Mouse (Mus musculus) cerebellum, postnatal 14 days (tissue): ENCODE results near the gene Zc3hav1.
"Not testable (repeated sequence)": the region's sequence is repeated elsewhere in the genome, so short reads cannot be mapped to it uniquely, and the experiment has no call there.

Source experiments
- DNase-seq, 2 experiments: peaks; one replicate each; pipeline ENCODE4 v3.0.0; 2021; ENCODE audit warnings: mixed read lengths in 2 of 2

Gene Zc3hav1

DNA sequence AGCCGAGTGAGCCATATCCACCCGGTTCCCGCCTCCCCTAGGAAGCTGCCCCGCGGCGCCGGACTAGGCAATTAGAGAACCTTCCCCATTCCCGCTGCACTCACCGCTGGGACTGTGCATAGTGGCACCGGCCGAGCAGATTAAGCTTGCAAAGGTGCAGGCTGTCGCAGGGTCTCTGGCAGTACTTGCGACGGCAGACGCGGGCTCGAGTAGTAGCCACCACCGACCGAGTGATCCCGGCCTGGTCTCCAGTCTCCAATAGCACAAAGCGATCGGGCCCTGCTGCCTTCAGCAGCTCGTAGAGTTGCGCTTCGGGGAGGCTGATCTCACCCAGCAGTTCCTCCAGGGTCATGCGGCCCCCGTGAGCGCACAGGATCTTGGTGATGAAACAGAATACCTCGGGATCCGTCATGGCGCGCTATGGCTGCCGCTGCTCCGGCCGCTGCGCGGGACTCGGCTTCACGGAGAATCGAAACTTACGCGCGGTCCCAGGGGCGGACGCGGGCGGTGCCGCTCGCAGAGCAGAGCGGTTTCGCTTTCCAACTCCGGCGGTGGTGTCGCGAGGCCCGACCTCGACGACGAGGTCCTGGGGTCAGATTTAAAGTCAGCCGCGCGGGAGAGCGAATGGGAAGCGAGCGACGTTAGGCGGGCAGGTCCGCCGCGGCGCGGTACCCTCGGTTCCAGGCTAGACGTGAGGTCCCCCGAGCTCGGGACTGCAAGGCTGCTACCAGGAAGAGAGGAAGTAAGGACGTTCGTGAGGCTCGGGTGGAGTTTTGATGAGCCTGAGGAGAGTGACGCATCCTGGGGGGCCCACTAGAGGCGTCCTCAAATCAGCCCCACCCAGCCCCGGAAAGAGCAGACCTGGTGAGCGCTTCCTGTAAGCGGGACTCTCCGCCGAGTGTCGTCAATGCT lies at the start of gene Zc3hav1:
Zc3hav1 (minus strand) TSS at position 793 of the 912 bp plus-strand sequence.
- DNase-seq = peak; percentile 23 to 24

DNA sequence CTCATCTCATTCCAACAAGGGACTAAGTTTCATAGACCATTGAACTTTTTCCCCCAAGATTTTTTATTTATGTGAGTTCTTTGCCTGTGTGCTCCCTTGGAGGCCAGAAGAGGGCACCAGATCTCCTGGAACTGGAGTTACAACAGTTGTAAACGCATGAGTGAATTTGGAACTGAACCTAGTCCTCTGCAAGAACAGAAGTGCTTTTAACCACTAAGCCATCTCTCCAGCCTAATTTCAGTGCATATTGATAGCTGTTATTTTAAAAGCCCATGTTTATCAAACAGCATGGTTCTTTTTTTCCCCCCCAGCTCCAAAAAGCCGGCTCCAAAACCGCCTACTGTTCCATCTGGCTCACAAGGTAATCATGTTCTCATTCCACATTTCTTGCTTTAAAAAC lies 35.3 kb upstream of the Zc3hav1 start:
- peak; percentile 17 to 24 for DNase-seq

DNA sequence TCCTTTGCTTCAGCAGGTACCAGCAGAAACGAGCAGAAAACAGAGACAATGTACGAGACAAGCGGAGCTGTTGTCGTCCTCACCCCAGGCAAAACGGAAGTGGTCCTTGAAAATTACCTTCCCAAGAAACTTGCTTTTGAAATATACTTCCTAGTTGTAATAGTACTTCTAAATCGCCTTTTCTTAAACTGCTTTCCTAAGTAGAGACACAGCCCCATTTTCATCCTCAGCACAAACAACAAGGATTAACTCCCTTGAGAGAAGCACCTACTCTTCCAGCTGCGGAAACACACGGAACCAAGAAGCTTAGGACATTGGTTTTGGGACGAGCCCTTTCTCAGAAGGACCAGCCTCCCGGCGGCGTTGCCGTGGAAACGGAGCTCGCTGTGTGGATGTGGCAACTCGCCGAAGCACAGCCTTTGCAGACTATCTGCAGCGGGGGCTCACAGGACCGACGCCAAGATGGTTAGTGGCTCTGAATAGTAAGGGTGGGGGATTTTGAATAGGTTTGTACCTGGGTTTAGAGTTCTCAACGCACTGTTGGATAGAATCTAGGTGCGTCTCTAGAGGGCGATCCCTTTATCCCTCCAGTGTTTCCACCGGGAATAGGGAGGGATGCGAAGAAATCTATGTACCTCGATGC lies 26.8 kb upstream of the Zc3hav1 start, which contains the start of gene Ttc26:
Ttc26 (plus strand) TSS at position 341 of the 643 bp plus-strand sequence.
- peak; percentile 93 for DNase-seq

DNA sequence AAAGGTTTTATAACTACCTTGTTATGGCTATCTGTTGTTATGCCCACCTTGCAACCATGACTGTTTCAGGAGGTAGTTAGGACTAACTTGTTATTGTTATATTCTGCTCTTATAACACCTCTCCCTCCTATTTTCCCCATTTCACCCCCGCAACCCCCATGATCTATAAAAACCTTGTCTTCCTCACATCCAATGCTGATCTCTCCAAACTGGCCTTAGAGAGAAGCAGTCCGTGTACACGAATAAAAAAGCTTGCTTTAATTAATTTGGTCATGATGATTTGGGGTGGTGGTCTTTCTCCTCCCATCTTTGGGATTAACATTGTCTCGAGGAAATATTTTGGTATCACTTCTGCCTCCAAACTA lies 26.3 kb upstream of the Zc3hav1 start:
- peak in 1 of 2 experiments; percentile 2 for DNase-seq

DNA sequence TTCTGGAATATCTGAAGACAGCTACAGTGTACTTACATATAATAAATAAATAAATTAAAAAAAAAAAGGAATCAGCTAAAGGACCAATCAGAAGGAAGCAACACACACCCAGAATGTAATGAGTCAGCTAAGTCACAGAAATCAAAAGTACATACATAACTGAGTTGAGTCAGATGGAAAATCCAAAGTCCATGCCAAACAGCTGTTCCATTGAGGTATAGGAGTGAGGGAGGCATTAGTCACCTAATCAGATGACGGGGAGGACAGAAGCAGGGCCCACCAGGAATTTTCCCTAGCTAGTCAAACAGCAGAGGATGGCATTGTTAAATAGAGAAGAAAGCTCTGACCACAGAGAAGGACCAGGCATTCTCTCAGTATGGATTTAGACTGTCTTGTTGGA lies 19.9 kb upstream of the Zc3hav1 start:
- no peak for DNase-seq

DNA sequence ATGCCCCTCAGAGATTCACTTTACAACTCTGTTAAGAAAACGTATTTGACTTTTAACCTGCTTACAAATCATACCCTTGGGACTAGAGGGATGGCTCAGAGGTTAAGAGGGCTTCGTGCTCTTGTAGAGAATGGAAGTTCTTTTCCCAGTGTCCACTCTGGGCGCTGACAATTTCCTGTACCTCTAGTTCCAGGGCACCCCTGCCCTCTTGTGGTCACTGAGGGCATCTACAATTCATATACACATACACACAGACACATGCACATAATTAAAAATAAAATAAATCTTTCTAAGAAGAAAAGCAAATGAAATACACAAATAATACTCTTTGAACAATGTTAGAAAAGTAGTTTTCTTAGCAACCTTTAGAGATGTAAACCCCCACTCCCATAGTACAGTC lies 15.5 kb upstream of the Zc3hav1 start:
- no peak for DNase-seq

DNA sequence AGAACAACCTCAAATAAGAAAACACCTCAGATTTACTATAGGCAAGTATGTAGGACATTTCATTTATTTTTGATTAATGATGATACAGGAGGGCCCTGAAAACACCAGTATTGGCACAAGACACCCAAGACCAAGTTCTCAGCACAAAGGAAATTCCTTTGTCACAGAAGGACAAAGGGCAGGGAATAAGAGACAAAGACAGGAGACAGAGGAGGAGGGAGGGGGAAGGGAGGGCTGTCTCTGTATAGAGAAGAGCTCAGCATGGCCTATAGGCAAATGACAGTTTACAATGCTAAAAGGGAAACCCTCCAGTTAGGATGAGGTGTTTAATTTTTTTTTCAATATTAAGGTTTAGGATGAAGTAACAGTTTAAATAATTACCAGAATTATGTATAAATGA lies 9.7 kb upstream of the Zc3hav1 start:
- DNase-seq = no peak

DNA sequence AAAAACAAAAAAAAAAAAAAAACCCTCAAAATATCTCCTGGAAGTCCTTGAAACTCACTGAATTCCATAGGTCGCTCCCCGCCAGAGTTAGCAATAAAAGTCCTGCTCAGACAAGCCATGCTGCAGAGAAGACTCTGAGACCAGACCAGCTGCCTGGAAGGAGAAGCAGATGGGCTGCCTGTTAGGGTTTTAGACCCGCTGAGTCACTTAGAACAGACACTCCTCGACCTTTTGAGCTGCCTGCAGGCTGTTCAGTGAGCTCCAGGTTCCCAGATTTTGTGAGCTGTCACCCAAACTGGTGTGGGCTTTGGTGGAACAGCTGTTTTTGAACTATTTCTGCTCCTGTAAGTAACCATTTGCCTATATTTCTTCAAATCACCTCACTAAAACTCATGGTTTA lies 9.0 kb upstream of the Zc3hav1 start:
- no peak for DNase-seq

DNA sequence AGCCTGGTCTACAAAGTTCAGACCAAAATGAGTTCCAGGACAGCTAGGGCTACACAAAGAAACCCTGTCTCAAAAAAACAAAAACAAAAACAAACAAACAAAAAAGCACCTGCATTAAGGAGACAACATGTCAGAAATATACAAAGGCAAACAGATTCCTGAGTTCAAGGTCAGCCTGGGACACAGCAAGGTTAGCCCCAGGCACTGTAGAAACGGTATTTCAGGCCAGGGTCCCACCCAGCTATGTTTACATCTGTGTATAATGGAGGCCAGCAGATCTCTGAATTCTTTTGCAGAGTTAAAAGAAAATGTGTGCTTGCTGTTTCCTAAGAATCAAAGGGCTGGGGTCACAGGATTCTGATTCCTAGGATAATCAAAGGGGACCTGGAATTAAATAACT lies 7.5 kb upstream of the Zc3hav1 start:
- no peak for DNase-seq

DNA sequence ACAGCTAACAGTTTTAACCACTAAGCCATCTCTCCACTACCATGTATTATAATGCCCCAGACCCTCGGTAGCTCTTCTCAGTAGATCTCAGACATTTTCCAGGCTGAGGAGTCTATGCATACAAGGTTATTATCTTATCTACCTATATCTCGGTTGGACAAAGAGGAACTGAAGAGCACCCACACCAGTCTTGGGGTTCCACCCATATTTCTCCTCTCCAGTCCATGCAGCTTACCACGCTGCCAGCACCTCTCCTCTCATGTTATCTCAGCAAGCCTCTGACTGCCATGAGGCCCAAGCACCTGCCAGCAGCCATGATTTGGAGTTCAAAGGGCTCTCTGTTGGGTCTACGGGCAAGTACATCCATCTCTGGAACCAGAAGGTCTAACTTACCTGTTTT lies 6.7 kb upstream of the Zc3hav1 start:
- DNase-seq = no peak

DNA sequence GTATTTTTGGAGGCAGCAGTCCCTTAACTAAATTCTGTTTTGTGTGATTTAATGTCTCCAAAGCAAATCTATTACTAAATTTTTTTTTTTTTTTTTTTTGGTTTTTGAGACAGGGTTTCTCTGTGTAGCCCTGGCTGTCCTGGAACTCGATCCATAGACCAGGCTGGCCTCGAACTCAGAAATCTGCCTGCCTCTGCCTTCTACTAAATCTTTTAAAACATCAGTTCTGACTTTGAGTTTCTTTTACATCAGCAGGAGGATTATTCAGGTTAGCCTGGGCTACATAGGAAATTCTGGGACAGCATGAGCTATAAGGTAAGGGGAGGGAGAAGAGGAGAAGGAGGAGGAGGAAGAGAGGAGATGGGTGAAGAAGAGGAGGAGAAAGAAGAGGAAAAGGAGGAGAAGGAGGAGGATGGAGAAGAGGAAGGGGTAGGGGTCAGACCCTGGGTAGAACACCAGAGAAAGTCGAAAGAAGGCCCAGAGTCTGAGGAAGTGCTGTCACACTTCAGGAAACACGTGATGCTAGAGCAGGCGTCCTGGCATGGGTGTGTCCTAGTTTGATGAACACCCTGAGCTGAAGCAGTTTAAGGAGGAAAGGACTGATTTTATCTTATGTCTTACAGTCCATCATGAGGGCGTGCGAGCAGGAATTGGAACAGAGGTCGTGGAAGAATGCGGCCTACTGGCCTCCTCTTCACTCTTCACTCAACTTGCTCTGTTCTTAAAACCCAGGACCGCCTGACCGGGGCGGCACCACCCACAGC lies 5.5 kb upstream of the Zc3hav1 start:
- DNase-seq = no peak

DNA sequence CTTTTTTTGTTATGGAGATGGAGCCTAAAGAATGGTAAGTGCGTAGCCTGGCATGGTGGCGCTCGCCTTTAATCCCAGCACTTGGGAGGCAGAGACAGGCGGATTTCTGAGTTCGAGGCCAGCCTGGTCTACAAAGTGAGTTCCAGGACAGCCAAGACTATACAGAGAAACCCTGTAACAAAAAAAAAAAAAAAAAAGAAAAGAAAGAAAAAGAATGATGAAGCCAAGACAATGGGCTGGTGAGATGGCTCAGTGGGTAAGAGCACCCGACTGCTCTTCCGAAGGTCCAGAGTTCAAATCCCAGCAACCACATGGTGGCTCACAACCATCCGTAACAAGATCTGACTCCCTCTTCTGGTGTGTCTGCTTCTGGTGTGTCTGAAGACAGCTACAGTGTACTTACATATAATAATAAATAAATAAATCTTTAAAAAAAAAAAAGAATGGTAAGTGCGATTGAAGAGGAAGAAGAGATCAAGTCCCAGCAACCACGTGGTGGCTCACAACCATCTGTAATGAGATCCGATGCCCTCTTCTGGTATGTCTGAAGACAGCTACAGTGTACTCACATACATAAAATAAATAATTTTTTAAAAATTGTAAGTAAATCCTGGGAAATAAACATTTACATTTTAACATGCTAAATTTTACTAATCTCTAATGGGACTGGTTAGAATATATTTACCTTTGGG lies 4.8 kb upstream of the Zc3hav1 start:
- not testable (repeated sequence) for DNase-seq

DNA sequence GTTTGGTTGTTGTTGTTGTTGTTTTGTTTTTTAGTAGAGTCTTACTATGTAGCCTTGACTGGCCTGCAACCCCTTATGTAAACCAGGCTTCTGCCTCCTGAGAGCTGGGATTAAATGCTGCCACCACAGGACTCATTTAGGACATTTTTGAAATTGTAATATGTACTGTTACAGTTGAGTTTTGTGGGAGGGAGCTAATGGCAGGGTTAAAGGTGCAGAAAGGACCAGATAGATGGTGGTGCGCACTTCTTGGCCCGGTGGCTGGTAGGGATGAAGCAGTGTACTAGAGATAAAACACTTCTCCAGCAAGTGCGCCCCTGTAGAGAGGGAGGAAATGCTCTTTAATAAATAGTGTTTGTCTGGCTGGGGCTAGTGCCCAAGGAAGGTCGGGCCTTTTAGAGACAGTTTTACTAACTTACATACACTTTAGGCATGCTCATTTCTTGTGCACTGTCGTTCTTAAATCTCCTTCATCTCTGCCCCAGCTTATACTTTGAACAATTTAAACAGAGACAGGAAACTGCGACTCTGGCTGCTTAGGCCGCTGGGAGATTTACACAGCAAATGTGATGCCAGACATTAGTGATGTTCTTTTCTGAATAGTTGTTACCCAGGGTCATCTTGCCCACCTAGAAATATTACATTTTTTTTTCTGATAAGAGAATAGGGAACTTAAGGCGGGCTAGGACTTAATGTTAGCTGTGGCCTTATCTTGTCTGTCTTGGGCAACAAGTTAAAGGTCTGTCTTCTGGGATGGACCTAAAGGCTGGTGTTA lies 4.0 kb upstream of the Zc3hav1 start:
- no peak for DNase-seq

DNA sequence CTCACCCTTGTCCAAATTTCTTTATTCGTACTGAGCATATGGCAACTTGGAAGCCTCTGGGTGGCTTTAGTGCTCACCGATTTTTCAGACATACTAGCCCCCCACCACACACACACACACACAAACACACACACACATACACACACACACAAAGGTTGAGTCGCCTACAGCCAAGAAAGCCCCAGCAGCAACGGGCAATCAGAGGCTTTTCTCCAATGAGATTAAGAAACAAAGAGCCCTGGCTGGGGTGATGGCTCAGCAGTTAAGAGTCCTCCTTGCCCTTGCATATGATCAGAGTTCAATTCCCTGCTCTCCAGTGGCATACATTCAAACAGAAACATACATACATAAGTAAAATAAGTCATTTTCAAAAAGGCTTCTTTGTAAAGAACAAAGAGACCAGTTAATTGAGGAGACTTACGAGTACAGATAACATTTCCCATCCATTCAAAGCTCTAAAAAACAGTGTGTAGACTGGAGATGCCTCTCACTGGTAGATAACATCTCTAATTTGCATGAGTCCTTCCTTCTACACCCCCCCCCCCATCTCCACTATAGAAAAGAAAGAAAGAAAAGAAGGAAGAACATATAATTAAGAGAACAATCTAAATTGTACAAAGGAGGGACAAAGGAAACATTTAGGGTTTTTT lies 3.3 kb upstream of the Zc3hav1 start:
- no peak for DNase-seq

DNA sequence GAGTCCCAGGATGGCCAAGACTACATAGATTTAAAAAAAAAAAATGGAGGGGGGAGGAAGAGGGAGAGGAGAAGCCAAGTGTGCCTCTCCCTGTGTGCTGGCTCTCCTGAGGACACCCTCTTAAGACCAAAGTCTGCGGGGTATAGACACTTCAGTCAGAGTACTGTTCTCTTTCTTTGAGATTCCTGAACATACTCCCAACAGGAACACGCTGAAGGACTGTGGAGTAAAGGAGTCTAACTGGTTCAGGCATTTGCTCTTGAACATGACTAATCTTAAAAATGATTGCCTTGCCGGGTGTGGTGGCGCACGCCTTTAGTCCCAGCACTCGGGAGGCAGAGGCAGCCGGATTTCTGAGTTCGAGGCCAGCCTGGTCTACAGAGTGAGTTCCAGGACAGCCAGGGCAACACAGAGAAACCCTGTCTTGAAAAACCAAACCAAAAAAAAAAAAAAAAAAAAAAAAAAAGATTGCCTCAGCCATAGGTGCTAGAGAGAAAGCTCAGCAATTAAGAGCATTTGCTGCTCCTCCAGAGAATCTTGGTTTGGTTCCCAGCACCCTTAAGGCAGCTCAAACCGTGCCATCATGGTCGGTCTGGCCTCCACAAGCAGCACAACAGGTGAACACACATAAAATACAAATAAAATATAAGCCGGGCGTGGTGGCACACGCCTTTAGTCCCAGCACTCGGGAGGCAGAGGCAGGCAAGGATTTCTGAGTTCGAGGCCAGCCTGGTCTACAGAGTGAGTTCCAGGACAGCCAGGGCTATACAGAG lies 2.4 kb upstream of the Zc3hav1 start:
- not testable (repeated sequence) for DNase-seq

DNA sequence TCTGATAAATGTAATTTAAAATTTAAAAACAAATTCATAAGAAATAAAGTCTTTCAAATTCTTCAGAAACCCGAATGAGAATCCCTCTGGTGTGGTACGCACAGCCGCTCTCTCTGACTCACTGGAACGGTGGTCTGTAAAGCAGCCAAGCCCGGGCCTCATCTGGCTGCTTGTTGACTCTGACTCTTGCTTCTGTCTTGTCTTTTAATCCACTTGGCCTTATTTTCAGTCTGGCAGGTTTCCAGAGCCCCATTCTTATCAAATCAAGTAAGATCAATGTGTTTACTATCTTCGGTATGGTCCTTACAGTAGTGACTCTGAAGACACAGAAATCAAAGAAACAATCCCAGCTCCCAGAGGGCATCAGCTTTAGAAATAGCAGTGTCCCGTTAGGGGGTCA lies 1.5 kb upstream of the Zc3hav1 start:
- DNase-seq = no peak

DNA sequence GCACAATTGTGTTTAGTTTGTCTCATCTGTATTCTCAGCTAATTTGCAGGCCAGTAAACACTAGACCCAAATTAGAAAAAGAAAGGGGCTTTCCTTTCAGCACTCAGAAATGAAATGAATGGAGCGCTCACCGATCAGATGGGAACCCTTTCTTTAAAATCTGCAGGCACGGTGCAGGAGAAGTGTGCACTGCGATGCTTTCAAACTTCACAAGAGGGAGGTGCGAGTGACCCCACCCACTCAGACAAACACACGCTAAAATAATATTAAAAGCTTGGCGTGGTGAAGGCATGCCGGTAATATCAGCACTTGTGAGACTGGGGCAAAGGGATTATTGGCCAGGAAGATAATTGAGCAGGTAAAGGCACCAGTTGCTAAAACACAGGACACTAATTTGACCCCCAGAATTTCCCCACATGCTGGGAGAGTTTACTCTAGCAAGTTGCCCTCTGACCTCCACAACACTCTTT lies 986 bp upstream of the Zc3hav1 start:
- no peak for DNase-seq

DNA sequence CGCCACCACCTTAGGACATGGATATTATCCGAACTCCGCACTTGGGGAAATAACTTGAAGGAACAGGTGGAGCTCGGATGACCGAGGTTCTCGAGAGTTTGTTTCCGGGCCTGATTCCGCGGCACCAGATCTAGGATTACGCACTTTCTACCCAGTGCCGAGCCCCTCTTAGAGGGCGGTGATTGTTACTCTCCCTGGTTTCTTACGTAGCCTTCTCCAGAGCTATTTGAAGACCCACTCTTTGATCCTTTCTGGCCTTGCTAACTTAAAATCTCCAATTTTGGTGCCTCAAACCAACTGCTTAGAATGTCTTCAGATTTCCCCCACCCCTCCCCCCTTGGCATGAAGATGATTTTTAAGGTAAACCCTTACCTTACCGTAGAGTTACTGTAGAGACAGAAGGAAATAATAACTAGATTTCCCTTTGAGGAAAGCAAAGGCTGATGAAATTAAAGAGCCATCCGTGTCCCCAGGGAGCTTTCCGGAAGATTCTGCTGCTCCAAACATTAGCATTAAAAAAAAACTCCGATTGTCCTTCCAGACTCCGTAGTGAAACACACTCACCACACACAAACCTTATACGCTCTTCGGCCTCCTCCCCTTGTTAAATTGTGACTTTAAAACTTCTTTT lies 435 bp upstream of the Zc3hav1 start:
- no peak for DNase-seq

DNA sequence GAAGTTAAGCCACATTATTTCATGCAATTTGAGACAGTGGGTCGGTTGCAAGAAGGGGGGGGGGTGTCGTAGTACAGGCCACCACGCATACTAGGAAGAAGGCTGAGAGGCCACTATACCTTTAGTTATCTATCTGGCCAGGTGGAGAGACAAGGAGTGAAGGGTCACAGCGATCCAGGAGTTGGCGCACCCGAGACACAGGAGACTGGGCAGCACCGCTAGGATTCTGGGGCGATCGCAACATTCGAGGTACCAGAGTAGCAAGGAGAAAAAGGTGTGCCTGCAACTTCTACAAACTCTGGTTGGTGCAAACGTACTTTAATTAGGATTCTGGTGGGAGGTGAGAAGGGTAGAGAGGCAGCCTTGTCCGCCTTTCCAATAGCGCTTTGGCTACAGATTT lies 1.2 kb downstream of the Zc3hav1 start:
- no peak for DNase-seq

DNA sequence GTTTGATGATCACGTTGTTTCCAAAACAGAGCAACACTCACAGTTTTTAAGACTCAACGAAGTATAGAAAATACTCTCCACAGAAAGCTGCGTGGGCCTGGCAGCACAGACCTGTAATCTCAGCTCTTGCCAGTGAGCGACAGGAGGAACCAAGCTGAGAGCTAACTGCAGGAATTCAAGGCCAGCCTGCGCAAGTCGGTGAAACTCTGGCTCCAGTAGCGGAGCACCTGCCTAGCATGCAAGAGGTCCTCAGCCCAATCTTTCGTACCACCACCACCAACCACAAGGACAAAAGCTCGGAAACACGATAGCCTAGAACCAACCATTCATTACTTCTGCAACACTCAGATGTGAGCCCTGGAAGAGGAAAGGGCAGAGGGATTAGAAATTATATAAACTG lies 2.0 kb downstream of the Zc3hav1 start:
- DNase-seq = peak; percentile 6 to 33
